Mouse (Mus musculus) thymus, postnatal 0 days (tissue): ENCODE data around the gene Glrb. TPM values are rescaled to one million over a fixed set of nuclear protein-coding genes. Genes with fewer than 3 reads are reported as not detected.

ENCODE experiments used
- DNase-seq: peaks from one replicate; pipeline ENCODE4 v3.0.0-alpha.2; 2015; ENCODE audit warnings: low spot score
- polyA plus RNA-seq: library from polyadenylated mRNA; unstranded; fragments of >200 nt; fragmentation: Nextera tagmentation; extraction: Ambion mirVana; gene quantifications from 2 replicates; pipeline ENCODE4 v1.2.1, GENCODE M21; 2015

Glrb gene
- polyA plus RNA-seq, 1 experiment from 2014 or later, result 3.3 TPM

DNA sequence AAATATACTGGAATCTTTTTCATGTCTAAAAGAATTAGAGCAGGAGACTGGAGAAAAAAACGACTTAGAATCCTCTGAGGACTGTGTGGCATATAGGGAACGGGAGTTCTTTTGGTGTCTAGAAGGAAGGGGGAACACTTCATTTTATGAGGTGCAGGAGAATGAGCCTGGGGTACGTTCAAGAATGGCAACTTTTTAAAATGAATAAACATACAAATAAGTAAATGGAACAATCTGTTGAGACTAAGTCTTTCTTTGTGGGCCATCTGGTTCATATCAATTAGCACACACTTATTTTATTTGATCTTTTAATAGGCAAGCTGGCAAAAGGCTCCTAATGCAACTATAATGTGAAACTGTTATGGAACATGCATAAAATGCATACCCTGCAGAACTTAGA, 75.9 kb downstream of the Glrb start:
- no peak for DNase-seq

DNA sequence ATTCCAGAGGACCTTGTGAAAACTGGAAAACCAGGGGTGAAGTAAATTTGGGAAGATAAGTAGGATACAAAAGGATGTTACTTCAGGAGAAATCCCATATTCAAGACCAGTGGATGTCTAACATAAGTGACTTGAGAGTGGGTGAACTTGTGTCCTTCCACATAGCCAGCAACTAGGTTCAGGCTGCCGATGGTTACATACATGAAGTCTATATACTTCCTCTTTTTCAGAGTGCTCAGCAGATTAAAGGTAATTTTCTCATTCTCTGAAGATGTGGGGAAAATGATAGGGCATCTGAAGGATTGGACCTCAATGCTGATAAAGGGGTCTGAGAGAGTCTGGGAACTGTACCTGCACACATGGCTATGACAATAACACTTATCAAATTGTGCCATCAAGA, 89.5 kb downstream of the Glrb start:
- no peak for DNase-seq

DNA sequence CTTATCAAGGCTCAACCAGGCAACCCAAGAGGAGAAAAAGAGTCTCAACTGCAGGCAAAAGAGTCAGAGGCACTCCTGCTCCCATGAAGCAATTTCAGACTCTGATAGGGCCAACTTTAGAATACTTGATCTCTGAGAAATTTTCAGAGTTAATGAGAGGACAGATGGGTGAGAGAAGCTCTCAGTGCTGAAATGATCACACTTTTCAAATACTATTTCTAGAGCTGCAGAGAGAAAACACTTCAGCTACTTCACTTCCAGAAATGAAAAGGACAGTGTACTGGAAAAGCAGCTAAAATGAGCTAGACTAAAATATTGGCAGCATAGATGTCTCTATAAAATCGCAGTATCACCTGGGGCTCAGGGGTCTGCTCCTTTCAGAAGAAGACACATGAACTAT, 94.8 kb downstream of the Glrb start:
- no peak for DNase-seq

DNA sequence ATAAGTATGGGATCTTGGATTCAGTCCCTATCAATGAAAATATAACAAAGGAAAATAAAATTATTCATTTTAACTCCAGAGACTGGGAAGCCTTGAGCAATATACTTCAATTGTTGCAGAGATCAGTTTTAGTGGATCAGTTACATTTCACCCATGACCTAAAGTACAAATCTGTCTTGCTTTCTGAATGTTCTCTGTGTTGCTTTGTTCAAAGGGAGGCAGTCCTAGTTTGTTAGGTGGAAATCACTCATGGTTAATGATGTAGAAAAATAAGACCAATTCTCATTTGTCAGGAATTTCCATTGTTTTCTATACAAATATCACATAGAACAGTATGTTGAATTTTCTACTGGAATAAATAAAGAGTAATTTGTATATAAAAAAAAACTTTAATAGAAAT, 99.7 kb downstream of the Glrb start:
- no peak for DNase-seq

DNA sequence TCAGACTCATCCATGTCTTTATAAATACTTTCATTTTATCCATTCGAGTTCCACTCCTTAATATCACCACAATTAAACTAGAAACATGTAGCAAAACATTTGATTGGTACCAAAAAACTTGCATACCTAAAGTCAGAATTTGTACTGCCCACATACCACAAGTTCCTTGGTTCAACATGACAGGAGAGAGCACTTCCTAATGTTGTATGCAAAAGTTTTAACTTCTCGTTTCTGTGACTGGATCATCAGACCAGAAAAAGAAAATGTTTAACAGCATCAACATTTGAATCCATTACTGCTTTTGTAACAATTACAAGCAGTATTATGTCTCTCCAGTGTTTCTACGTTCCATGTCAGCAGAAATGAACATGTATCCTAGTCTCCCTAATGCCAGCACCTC, 101.2 kb downstream of the Glrb start:
- DNase-seq, result no peak

DNA sequence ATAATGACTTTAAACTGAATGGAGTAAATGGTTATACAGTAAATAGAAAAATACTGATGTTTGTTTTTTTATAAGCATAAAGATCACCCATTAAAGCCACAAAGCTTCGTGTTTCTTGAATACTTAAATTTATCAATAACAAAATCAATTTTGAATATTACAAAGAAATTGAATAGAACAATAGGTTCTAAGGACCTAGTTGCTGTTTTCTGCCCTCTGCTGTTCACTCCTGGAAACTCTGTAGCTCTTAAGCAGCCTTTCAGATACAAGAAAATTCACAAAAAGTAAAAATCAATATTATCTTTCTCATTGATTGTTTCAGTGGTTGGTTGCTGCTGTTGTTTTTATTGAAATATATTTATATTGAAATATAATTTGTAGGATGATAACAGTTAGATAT, 108.1 kb downstream of the Glrb start:
- no peak for DNase-seq

DNA sequence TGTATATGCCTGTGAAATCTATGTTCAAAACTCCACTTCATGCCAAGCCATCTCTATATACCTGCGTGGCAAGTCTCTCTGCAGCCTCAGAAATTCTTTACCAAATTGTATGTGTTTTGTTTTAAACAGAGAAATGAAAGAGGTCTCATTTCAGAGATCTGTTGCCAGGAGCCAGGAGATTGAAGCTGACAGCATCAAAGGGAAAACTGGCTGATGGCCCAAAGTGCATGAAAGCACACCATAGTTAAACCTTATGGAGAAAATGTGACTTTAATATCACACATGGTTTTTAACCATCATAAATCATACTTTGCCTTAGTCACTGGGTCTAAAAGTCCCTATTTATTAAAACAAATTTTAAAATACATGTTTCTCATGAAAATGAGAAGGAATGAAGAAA, 109.6 kb downstream of the Glrb start:
- no peak for DNase-seq

DNA sequence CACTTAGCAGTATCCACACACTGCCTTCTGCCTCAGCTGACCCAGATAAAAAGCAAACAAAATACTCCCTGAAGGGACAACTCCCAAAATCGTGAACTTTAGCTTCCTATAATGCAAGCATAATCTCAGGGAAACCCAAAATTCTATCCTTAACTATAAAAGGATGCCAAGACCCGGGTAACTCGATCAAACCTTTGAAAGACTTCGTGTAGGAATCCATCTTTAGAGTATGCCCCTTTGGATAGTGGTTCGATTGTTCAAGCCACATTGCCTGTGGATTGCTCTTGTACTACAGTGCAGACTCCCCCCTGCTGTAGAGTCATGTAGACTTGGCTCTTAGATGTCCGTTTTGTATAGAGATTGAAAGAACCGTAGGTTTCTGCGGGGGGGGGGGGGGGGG, 110.2 kb downstream of the Glrb start:
- DNase-seq, result no peak

DNA sequence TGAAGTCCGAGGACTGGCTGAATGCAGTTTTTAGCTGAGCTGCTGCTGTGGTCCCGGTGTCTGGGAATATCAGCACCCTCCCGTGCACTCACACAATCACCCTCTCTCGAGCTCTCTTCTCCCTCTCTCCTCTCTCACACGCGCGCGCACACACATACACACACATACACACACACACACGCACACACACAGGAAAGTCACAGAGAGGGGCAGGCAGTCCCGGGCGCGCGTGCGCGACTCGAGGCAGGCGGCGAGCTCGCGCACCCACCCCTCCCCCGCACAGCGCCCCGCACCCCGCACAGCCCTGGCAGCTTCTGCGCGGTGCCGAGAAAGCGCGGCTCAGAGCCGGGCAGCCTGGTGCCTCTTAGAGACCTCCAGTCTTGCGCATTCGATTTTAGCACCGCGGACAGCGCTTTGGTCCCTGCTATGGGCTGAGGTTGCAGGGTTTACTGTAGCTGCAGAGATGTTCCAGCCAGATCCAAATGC, 110.8 kb downstream of the Glrb start, which contains the start of gene Gria2:
Gene Gria2 (minus strand): TSS at position 240 of the 486 bp plus-strand sequence.
- peak; percentile 26 for DNase-seq

DNA sequence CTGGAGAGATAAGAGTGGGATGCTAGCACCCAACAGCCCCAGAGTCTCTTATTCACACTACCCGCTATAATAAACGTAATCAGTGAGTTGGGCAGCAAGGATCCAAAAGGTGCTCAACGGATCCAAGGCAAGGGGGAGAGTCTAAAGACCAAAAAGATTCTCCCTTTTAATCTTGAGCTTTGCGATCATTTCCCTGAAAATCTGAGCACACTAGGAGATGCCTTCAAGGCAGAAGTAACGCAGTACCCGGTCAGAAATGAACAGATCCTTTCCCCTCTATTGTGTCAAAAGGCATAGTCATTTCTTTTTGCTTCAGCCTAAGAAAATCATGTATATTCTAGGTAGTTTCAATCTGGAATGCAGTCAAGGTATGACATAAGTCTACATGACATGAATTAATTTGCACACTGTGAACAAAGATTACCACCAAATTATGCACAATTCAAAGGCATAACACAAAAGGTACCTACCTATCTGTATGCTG, 111.6 kb downstream of the Glrb start:
- DNase-seq, result no peak

DNA sequence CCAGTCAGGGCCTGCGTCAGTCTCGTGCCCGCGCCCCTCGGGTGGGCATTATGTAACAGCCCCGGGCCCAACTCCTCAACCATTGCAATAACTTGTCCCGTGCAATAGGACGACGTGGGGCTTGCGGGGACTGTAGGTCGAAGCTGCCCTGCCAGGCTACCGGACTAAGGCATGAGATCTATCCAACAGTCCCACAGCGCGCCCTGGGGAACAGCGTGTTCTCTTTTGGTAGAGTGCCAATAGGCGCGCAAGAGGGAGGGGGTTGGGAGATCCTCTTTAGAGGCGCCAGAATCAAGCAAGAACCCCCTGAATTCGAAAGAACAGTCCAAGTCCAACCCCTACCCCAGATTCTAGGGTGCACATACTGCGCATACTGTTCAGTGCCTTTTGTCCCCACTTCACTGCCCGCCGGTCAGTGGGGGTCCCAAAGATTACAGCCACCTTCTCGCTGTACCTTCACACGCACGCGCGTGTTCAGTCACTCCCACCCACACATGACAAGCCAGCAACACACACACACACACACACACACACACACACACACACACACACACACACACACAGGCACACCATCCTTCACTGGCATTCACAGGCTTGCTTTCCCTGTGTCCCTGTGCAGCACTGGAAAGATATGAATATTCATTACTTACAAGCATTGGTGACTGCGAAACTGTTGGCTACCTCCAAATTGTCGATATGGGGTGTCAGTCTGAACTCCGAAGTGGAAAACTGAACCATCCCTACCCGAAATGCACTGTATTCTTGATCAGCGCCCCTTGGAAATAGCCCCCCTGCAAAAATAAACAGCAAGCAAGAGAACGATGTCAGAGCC, 112.2 kb downstream of the Glrb start:
- no peak for DNase-seq

DNA sequence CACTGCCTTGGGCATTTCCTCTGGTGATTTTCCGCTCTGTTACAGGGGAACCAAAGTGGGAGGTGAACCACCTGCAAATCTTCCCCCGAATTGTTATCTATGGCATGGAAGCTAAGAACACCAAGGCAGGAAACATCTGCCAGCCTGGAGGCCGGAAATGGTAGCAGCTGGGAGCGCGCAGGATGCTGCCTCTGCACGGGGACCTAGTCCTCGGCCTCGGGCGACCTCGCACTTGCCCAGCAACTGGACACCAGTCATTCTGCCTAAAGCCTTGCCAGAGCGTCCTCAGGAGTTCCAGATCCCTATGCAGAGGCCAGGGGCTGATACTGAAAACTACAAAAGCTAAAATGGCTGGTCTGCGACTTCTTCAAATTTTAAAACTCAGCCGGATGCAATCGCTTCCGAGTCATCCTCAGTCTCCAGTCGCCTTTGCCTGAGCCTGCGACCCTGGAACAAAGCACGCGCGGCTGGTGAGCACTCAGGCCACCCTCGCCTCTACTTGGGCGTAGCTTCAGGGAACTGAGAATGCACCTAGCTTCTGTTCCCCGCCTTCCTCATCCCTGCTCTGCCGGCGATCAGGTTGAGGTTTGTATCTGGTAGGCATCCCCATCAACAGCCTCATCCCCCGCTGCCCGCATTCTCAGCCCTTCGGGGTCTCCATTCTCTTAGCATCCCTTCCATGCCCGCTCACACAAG, 113.0 kb downstream of the Glrb start:
- peak; percentile 37 for DNase-seq

DNA sequence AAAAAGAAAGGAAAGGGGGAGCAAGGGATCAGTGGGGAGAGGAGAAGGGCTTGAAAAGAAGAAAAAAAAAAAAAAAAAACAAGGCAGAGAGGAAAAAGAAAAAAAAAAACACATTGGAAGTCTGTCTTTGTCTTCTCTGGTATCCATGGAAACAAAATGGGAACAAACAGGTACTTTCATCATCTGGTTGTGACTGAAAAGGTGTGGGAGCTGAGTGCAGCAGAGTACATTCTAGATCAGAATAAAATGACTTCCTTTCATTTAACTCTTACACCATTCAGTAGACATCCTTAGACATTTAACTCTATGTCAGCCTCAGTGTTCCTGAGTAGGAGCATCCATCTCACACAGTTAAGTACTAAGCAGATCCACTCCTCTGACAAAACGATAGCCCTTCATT, 115.5 kb downstream of the Glrb start:
- no peak for DNase-seq

DNA sequence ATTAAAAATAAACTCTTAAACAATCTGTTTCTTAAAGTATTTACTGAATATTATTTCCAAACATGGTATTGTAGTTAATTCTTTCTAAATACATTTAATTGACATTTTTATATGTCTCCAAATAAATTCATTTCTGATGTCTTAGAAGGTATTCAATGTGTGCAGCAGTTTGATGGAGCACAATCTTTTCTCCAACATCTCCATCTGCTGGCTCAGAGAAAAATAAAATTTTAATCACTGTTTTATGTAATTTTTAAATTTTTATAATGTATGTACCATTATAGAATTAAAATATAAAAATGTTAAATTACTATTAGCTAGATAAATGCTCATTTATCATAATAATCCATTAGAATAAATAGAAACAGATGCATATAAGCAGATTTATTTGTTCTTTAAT, 116.7 kb downstream of the Glrb start:
- DNase-seq, result no peak

DNA sequence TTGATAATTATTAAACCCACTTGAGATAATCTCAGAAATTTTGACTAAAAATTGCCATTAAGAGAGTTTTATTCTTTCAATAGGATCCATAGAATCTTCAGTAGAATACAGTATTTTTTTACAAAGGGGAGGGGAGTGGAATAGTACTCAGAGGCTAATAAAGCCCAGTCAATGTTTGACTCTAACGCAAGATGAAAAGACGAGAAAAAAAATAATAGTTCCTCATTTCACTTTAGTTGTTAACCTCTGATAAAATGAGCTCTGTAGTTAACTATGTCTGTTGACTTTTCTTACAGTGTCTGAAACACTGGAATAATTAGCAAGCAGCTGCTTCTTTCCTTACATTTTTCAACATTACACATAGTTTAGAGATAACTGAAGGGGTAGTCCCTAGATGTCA, 118.2 kb downstream of the Glrb start:
- no peak for DNase-seq

Other genes starting within 250 kb of the Glrb start
- gene Gria2, start 110.8 kb downstream of the Glrb start, polyA plus RNA-seq, result 0.04 and 0.09 TPM in 2 replicates
- gene Pdgfc, start 122.8 kb upstream of the Glrb start, polyA plus RNA-seq, result 2.1 and 2.2 TPM in 2 replicates